Mouse (Mus musculus): ENCODE measurements around the gene Cabin1.

DNA sequence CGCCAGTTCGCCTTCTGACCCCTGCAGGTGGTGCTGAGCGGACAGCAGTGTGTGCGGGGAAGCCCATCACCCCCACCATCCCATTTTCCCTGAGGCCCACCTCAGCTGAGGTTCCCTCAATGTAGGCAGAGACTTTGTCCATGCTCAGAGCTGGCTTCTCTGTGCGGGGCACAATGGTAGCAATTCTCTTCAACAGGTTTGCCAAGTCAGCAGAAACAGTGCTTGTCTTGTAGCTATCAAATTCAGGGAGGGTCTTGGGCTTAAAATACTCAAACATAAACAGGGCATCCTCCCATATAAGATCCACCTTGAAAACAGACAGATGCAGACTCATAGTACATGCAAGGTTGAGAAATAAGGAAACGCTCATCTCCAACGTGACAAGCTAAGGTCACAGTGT lies 38.7 kb downstream of the Cabin1 start:
- TF ChIP-seq CTCF (IDR thresholded peaks at IDR 0.05; ENCODE audit: low read depth, low read length): no peak
- TF ChIP-seq POLR2A (IDR thresholded peaks at IDR 0.05; ENCODE audit: borderline replicate concordance, low read depth, low read length): no peak
